Mouse (Mus musculus): ENCODE results near the gene Trim14. TPM values are rescaled to one million over a fixed set of nuclear protein-coding genes. Genes with fewer than 3 reads are reported as not detected.

Gene Trim14
- polyA plus RNA-seq, 1 experiment from 2014 or later, result 0.93 TPM

GRCm38 (mm10) chr4:46521457-46521856, 14.5 kb downstream of the Trim14 start:
- H3K4me1 ChIP-seq (replicated peaks), result no peaks in the 10 kb centered on the region
- H3K9me3 ChIP-seq, result no peaks in the 10 kb centered on the region
- H3K27me3 ChIP-seq, result 0 out of 2 replicates have a peak, but pooled peaks cover 2% of the 10 kb centered on the region
- no peak for ATAC-seq (ENCODE audit: low FRiP score)
- WGBS, result 86% methylated on average over 10 of the region's 10 CpGs
- H3K36me3 ChIP-seq, result no peaks in the 10 kb centered on the region
- H3K27ac ChIP-seq, result no peak overlapping the region
- no peak overlapping the region for H3K9ac ChIP-seq
- no peak overlapping the region for H3K4me2 ChIP-seq
- H3K4me3 ChIP-seq, result no peak overlapping the region

- H3K27me3 ChIP-seq, result 0 out of 2 replicates have a peak, but pooled peaks cover 2% of the 10 kb centered on the region
- H3K4me1 ChIP-seq (replicated peaks), result no peaks in the 10 kb centered on the region
- no peaks in the 10 kb centered on the region for H3K9me3 ChIP-seq
- WGBS, result 90% methylated on average over 2 of the region's 2 CpGs
- no peak overlapping the region for H3K9ac ChIP-seq
- H3K4me3 ChIP-seq, result no peak overlapping the region
- H3K36me3 ChIP-seq, result no peaks in the 10 kb centered on the region
- no peak overlapping the region for H3K27ac ChIP-seq
- no peak overlapping the region for H3K4me2 ChIP-seq
- no peak for ATAC-seq (ENCODE audit: low FRiP score)
These were observed 15.4 kb downstream of the Trim14 start for GRCm38 (mm10) chr4:46520491-46520890.

- no peak overlapping the region for H3K27ac ChIP-seq
- peaks cover 13% of the 10 kb centered on the region for H3K36me3 ChIP-seq
- no peaks in the 10 kb centered on the region for H3K9me3 ChIP-seq
- ATAC-seq (ENCODE audit: low FRiP score), result peak; percentile 47; the same call in 1 of the 2 replicates
- peak overlapping the region; percentile 62 for H3K4me3 ChIP-seq
- 12% methylated on average over 16 of the region's 16 CpGs for WGBS
- H3K9ac ChIP-seq, result no peak overlapping the region
- H3K27me3 ChIP-seq, result peaks cover 25% of the 10 kb centered on the region
- peaks cover 18% of the 10 kb centered on the region for H3K4me1 ChIP-seq (replicated peaks)
- peak overlapping the region; percentile 75 for H3K4me2 ChIP-seq
These were observed 28.0 kb downstream of the Trim14 start for GRCm38 (mm10) chr4:46507736-46508460.

GRCm38 (mm10) chr4:46506801-46507610, 28.9 kb downstream of the Trim14 start:
- WGBS, result under 1% methylated on average over 94 of the region's 94 CpGs
- peak overlapping the region; percentile 84 for H3K27ac ChIP-seq
- H3K27me3 ChIP-seq, result peaks cover 25% of the 10 kb centered on the region
- peaks cover 21% of the 10 kb centered on the region for H3K4me1 ChIP-seq (replicated peaks)
- peak overlapping the region; percentile 75 for H3K4me2 ChIP-seq
- H3K4me3 ChIP-seq, result peak overlapping the region; percentile 62
- peak; percentile 96 for ATAC-seq (ENCODE audit: low FRiP score)
- H3K9me3 ChIP-seq, result no peaks in the 10 kb centered on the region
- peaks cover 22% of the 10 kb centered on the region for H3K36me3 ChIP-seq
- peak overlapping the region; percentile 82 for H3K9ac ChIP-seq

GRCm38 (mm10) chr4:46505361-46506057, 30.4 kb downstream of the Trim14 start:
- no peak overlapping the region for H3K4me3 ChIP-seq
- H3K27me3 ChIP-seq, result peaks cover 36% of the 10 kb centered on the region
- peaks cover 21% of the 10 kb centered on the region for H3K4me1 ChIP-seq (replicated peaks)
- no peaks in the 10 kb centered on the region for H3K9me3 ChIP-seq
- H3K27ac ChIP-seq, result no peak overlapping the region
- 63% methylated on average over 8 of the region's 8 CpGs for WGBS
- peaks cover 34% of the 10 kb centered on the region for H3K36me3 ChIP-seq
- no peak overlapping the region for H3K4me2 ChIP-seq
- no peak for ATAC-seq (ENCODE audit: low FRiP score)
- no peak overlapping the region for H3K9ac ChIP-seq

- 71% methylated on average over 3 of the region's 3 CpGs for whole genome bisulfite sequencing
- no peak overlapping the region for H3K4me2 ChIP-seq
- ATAC-seq (ENCODE audit: low FRiP score), result no peak
These were observed 32.1 kb downstream of the Trim14 start for GRCm38 (mm10) chr4:46503881-46504280.

GRCm38 (mm10) chr4:46502606-46503502, 33.1 kb downstream of the Trim14 start:
- H3K4me2 ChIP-seq, result no peak overlapping the region
- H3K36me3 ChIP-seq, result peaks cover 47% of the 10 kb centered on the region
- H3K4me1 ChIP-seq (replicated peaks), result peaks cover 21% of the 10 kb centered on the region
- WGBS, result 55% methylated on average over 16 of the region's 16 CpGs
- no peak overlapping the region; the same call in 1 of the 2 replicates for H3K9ac ChIP-seq
- no peaks in the 10 kb centered on the region for H3K9me3 ChIP-seq
- H3K27ac ChIP-seq, result no peak overlapping the region
- peaks cover 39% of the 10 kb centered on the region for H3K27me3 ChIP-seq
- no peak for ATAC-seq (ENCODE audit: low FRiP score)
- no peak overlapping the region for H3K4me3 ChIP-seq

More at GRCm38 (mm10) chr4:46503881-46504280, 32.1 kb downstream of the Trim14 start:
- Histone ChIP-seq H3K4me3 (no peak overlapping the region), H3K27ac (no peak overlapping the region), H3K4me1 (replicated peaks) (peaks cover 21% of the 10 kb centered on the region), H3K9me3 (no peaks in the 10 kb centered on the region), H3K27me3 (peaks cover 39% of the 10 kb centered on the region), H3K9ac (no peak overlapping the region), H3K36me3 (peaks cover 47% of the 10 kb centered on the region)

GRCm38 (mm10) chr4:46498976-46499375, 37.0 kb downstream of the Trim14 start:
- Histone ChIP-seq H3K9ac (no peak overlapping the region), H3K36me3 (peaks cover 66% of the 10 kb centered on the region), H3K27me3 (peaks cover 14% of the 10 kb centered on the region), H3K4me2 (no peak overlapping the region), H3K9me3 (no peaks in the 10 kb centered on the region), H3K27ac (no peak overlapping the region), H3K4me1 (replicated peaks) (0 out of 2 replicates have a peak, but pooled peaks cover 4% of the 10 kb centered on the region), H3K4me3 (no peak overlapping the region)
- no peak for ATAC-seq (ENCODE audit: low FRiP score)
- 10% methylated on average over 4 of the region's 4 CpGs for WGBS

GRCm38 (mm10) chr4:46498511-46498910, 37.4 kb downstream of the Trim14 start:
- Histone ChIP-seq H3K4me2 (no peak overlapping the region), H3K36me3 (peaks cover 66% of the 10 kb centered on the region)

GRCm38 (mm10) chr4:46497286-46497892, 38.6 kb downstream of the Trim14 start:
- Histone ChIP-seq H3K27ac (no peak overlapping the region), H3K27me3 (peaks cover 14% of the 10 kb centered on the region), H3K36me3 (peaks cover 67% of the 10 kb centered on the region), H3K4me2 (no peak overlapping the region), H3K9me3 (no peaks in the 10 kb centered on the region), H3K9ac (no peak overlapping the region), H3K4me3 (no peak overlapping the region), H3K4me1 (replicated peaks) (no peaks in the 10 kb centered on the region)
- ATAC-seq (ENCODE audit: low FRiP score), result no peak
- 49% methylated on average over 4 of the region's 4 CpGs for WGBS

More at GRCm38 (mm10) chr4:46498511-46498910, 37.4 kb downstream of the Trim14 start:
- Histone ChIP-seq H3K4me1 (replicated peaks) (0 out of 2 replicates have a peak, but pooled peaks cover 4% of the 10 kb centered on the region), H3K4me3 (no peak overlapping the region), H3K27me3 (peaks cover 14% of the 10 kb centered on the region), H3K9me3 (no peaks in the 10 kb centered on the region), H3K27ac (no peak overlapping the region), H3K9ac (no peak overlapping the region)
- no peak for ATAC-seq (ENCODE audit: low FRiP score)
- 34% methylated on average over 3 of the region's 3 CpGs for WGBS

GRCm38 (mm10) chr4:46495543-46495942, 40.4 kb downstream of the Trim14 start:
- 91% methylated on average over 12 of the region's 12 CpGs for WGBS
- no peak for ATAC-seq (ENCODE audit: low FRiP score)
- Histone ChIP-seq H3K9me3 (no peaks in the 10 kb centered on the region), H3K9ac (no peak overlapping the region), H3K27me3 (0 out of 2 replicates have a peak, but pooled peaks cover 3% of the 10 kb centered on the region), H3K4me1 (replicated peaks) (peaks cover 4% of the 10 kb centered on the region; the same call in 1 of the 2 replicates), H3K4me2 (no peak overlapping the region), H3K27ac (no peak overlapping the region), H3K36me3 (peaks cover 51% of the 10 kb centered on the region), H3K4me3 (no peak overlapping the region)

Measured in hindbrain, embryonic 13.5 days (tissue).